Mouse (Mus musculus) spleen, adult 2 months (tissue): ENCODE data around the gene Mettl7a2.

Experiments
- CTCF ChIP-seq: fragments of 200-500 bp; IDR thresholded peaks from 2 replicates; pipeline ENCODE4 v1.5.1; 2011; ENCODE audit warnings: mild to moderate bottlenecking, inconsistent platforms; ENCODE audit not compliant: insufficient read depth, insufficient read length, insufficient replicate concordance; ENCODE audit errors: extremely low read depth
- POLR2A ChIP-seq: fragments of 200-500 bp; IDR thresholded peaks from 2 replicates; pipeline ENCODE4 v1.6.1; 2011; ENCODE audit warnings: low read depth, low read length, inconsistent platforms

GRCm38 (mm10) chr15:100379658-100380057 is 26.7 kb downstream of the Mettl7a2 start:
- no peak for TF ChIP-seq CTCF
- TF ChIP-seq POLR2A: no peak
